Mouse (Mus musculus): ENCODE data around the gene Epha3.

- TF ChIP-seq EP300 (IDR thresholded peaks at IDR 0.05; ENCODE audit: low read depth) (no peak), CTCF (IDR thresholded peaks at IDR 0.05; ENCODE audit: low read depth) (no peak)
Observed at GRCm38 (mm10) chr16:63501456-63501855, 362.5 kb downstream of the Epha3 start.

All from liver, embryonic 14.5 days (tissue).